Mouse (Mus musculus) hindbrain, embryonic 13.5 days (tissue): ENCODE measurements around the gene Acsl5. TPM values are rescaled to one million over a fixed set of nuclear protein-coding genes. Genes with fewer than 3 reads are reported as not detected.

Source experiments
- ATAC-seq: fragments of 200-750 bp; cut with Nextera tagmentation; 2 replicates; pipeline ENCODE4 v1.8.0; 2017; ENCODE audit warnings: moderate TSS enrichment; ENCODE audit not compliant: low FRiP score
- H3K27ac ChIP-seq: fragments of 300-500 bp; sonication (generic); 2 replicates; pipeline ENCODE4 v1.5.1; 2015; ENCODE audit warnings: inconsistent platforms, mild to moderate bottlenecking, moderate library complexity
- H3K27me3 ChIP-seq: fragments of 300-500 bp; sonication (generic); 2 replicates; pipeline ENCODE4 v1.6.1; 2015; ENCODE audit warnings: mild to moderate bottlenecking, inconsistent platforms
- H3K36me3 ChIP-seq: fragments of 300-500 bp; sonication (generic); 2 replicates; pipeline ENCODE4 v1.6.1; 2015; ENCODE audit warnings: mild to moderate bottlenecking, inconsistent platforms
- H3K4me1 ChIP-seq: fragments of 300-500 bp; sonication (generic); replicated peaks from 2 replicates; pipeline ENCODE4 v1.6.1; 2015; ENCODE audit warnings: inconsistent platforms
- H3K4me2 ChIP-seq: fragments of 300-500 bp; sonication (generic); 2 replicates; pipeline ENCODE4 v1.6.1; 2015; ENCODE audit warnings: inconsistent platforms, mild to moderate bottlenecking, moderate library complexity
- H3K4me3 ChIP-seq: fragments of 300-500 bp; sonication (generic); 2 replicates; pipeline ENCODE4 v1.5.1; 2015; ENCODE audit warnings: mild to moderate bottlenecking, inconsistent platforms
- H3K9ac ChIP-seq: fragments of 300-500 bp; sonication (generic); 2 replicates; pipeline ENCODE4 v1.6.1; 2015; ENCODE audit warnings: mild to moderate bottlenecking, inconsistent platforms
- H3K9me3 ChIP-seq: fragments of 300-500 bp; sonication (generic); 2 replicates; pipeline ENCODE4 v1.6.1; 2016; ENCODE audit warnings: inconsistent platforms
- WGBS: fragments of 180-500 bp; shearing (Covaris S2); methylation state at CpG from one replicate; pipeline ENCODE4 v1.1.7; 2015; 5-methylcytosine and 5-hydroxymethylcytosine counted together
- polyA plus RNA-seq: library from polyadenylated mRNA; unstranded; fragments of >200 nt; fragmentation: Nextera tagmentation; extraction: Ambion mirVana; gene quantifications from 2 replicates; pipeline ENCODE4 v1.2.1, GENCODE M21; 2015

Acsl5 gene
- 14.7 and 17.0 TPM in 2 replicates for polyA plus RNA-seq

DNA sequence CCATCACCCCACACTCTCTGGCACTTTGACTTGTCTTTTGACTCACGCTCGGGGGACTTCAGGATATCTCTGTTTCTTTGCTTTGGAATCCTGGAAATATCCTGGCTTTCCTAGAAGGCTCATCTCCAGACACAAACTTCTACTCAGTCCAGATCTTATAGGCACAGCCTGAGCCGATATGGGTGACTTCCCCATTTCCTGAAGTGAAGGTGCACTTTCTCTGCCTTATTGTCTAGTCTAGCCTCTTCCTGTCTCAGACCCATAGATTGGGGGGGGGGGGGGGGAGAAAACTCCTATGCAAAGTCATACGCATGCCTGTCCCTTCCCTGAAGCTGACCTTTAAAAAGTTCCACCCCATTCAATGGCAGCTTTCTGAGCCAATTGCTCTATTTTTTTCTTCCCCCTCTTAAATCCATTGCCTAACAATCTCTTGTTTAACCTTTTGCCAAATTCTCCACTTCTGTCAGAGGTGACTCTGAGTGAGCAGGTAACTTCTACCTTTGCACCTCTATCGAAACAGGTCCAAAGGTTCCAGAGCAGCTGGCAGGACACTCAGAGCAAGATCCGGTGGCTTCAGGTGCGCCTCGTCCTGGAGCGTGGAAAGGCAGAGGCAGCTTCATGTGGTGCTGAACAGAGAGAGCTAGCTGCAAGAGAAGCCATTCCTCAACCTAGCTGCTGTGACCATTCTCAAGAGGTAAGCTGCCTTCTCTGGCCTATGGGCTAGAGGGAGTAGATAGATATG, at the start of gene Acsl5:
Gene Acsl5 (plus strand): TSS at position 556 of the 742 bp plus-strand sequence.
- Histone ChIP-seq H3K9me3 (no peaks in the 10 kb centered on the region), H3K4me3 (no peak within 1 kb of the TSS), H3K4me1 (peaks cover 20% of the 10 kb centered on the region), H3K27me3 (no peaks in the 10 kb centered on the region), H3K9ac (no peak within 1 kb of the TSS), H3K27ac (no peak within 1 kb of the TSS), H3K36me3 (no peaks in the 10 kb centered on the region), H3K4me2 (no peak within 1 kb of the TSS)
- no peak for ATAC-seq
- 97% methylated on average over 9 of the region's 9 CpGs for WGBS

GRCm38 (mm10) chr19:55206482-55207138, 45.1 kb upstream of the Acsl5 start:
- 0 out of 2 replicates have a peak, but pooled peaks cover 3% of the 10 kb centered on the region for H3K9me3 ChIP-seq
- no peak overlapping the region for H3K4me3 ChIP-seq
- H3K36me3 ChIP-seq = no peaks in the 10 kb centered on the region
- H3K27me3 ChIP-seq = 0 out of 2 replicates have a peak, but pooled peaks cover 12% of the 10 kb centered on the region
- peak; percentile 32; the same call in 1 of the 2 replicates for ATAC-seq
- H3K9ac ChIP-seq = no peak overlapping the region
- no peak overlapping the region for H3K27ac ChIP-seq
- 39% methylated on average over 8 of the region's 8 CpGs for WGBS
- H3K4me2 ChIP-seq = no peak overlapping the region
- no peaks in the 10 kb centered on the region for H3K4me1 ChIP-seq

DNA sequence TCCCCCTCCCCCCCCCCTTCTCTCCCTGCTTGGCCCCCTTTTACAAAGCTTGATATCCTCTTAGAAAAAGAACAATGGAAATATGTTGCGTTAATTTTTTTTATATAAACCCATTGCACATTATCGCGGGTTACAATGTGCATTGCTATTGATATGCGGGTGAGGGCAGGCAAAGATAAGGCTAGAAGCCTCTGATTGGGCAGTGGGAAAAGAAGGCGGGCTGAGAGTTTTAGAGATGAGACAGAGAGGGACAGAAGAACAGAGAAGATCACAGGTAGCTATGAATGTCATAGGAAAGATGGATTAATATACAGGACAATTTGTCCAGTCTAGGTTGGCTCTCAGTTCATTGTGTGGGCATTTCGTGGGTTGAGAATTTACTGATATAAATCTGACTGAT, 44.5 kb upstream of the Acsl5 start:
- Histone ChIP-seq H3K27ac (no peak overlapping the region), H3K4me1 (no peaks in the 10 kb centered on the region), H3K27me3 (0 out of 2 replicates have a peak, but pooled peaks cover 12% of the 10 kb centered on the region), H3K36me3 (no peaks in the 10 kb centered on the region), H3K9ac (no peak overlapping the region), H3K4me2 (no peak overlapping the region), H3K9me3 (0 out of 2 replicates have a peak, but pooled peaks cover 3% of the 10 kb centered on the region), H3K4me3 (no peak overlapping the region)
- no peak for ATAC-seq
- 59% methylated on average over 6 of the region's 6 CpGs for WGBS

GRCm38 (mm10) chr19:55207746-55208538, 43.8 kb upstream of the Acsl5 start:
- no peak overlapping the region for H3K27ac ChIP-seq
- H3K9me3 ChIP-seq = 0 out of 2 replicates have a peak, but pooled peaks cover 3% of the 10 kb centered on the region
- no peak overlapping the region for H3K4me2 ChIP-seq
- 70% methylated on average over 25 of the region's 25 CpGs for WGBS
- H3K4me3 ChIP-seq = no peak overlapping the region
- H3K9ac ChIP-seq = no peak overlapping the region; the same call in 1 of the 2 replicates
- ATAC-seq = no peak
- H3K36me3 ChIP-seq = no peaks in the 10 kb centered on the region
- no peaks in the 10 kb centered on the region for H3K4me1 ChIP-seq
- 0 out of 2 replicates have a peak, but pooled peaks cover 12% of the 10 kb centered on the region for H3K27me3 ChIP-seq

GRCm38 (mm10) chr19:55208654-55209053, 43.1 kb upstream of the Acsl5 start:
- H3K4me3 ChIP-seq = no peak overlapping the region
- H3K9ac ChIP-seq = no peak overlapping the region
- 0 out of 2 replicates have a peak, but pooled peaks cover 12% of the 10 kb centered on the region for H3K27me3 ChIP-seq
- ATAC-seq = no peak
- H3K9me3 ChIP-seq = 0 out of 2 replicates have a peak, but pooled peaks cover 2% of the 10 kb centered on the region
- H3K36me3 ChIP-seq = no peaks in the 10 kb centered on the region
- H3K4me2 ChIP-seq = no peak overlapping the region
- no peaks in the 10 kb centered on the region for H3K4me1 ChIP-seq
- no peak overlapping the region for H3K27ac ChIP-seq
- WGBS = 79% methylated on average over 4 of the region's 4 CpGs

DNA sequence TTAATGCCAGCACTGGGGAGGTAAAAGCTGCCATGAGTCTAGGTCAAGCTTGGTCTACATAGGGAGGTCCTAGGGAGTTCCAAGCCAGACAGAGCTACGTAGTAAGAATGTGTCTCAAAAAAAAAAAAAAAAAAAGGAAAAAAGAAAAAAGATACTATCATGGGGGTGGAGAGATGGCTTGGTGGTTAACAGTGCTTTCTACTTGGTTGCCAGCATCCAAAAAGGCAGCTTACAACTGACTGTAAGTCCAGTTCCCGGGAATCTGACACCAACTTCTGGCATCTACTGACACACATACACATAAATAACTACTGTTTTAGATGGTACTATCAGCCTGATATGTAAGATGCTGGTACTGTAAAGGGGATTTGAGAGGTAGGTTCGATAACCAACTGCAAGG, 42.7 kb upstream of the Acsl5 start:
- Histone ChIP-seq H3K9me3 (no peaks in the 10 kb centered on the region), H3K4me2 (no peak overlapping the region), H3K27me3 (0 out of 2 replicates have a peak, but pooled peaks cover 12% of the 10 kb centered on the region), H3K4me3 (no peak overlapping the region), H3K9ac (no peak overlapping the region), H3K27ac (no peak overlapping the region), H3K4me1 (no peaks in the 10 kb centered on the region), H3K36me3 (no peaks in the 10 kb centered on the region)
- ATAC-seq = no peak
- WGBS = 90% methylated on average over 3 of the region's 3 CpGs

GRCm38 (mm10) chr19:55211698-55212097, 40.0 kb upstream of the Acsl5 start:
- Histone ChIP-seq H3K9me3 (no peaks in the 10 kb centered on the region), H3K36me3 (no peaks in the 10 kb centered on the region), H3K9ac (no peak overlapping the region), H3K27ac (no peak overlapping the region), H3K4me2 (no peak overlapping the region), H3K27me3 (0 out of 2 replicates have a peak, but pooled peaks cover 7% of the 10 kb centered on the region), H3K4me1 (no peaks in the 10 kb centered on the region), H3K4me3 (no peak overlapping the region)
- no peak for ATAC-seq
- WGBS = 97% methylated on average over 1 of the region's 1 CpGs

- Histone ChIP-seq H3K4me2 (no peak overlapping the region), H3K27me3 (no peaks in the 10 kb centered on the region), H3K4me3 (no peak overlapping the region), H3K9ac (no peak overlapping the region), H3K36me3 (no peaks in the 10 kb centered on the region), H3K9me3 (no peaks in the 10 kb centered on the region), H3K27ac (no peak overlapping the region), H3K4me1 (peaks cover 8% of the 10 kb centered on the region)
- 90% methylated on average over 12 of the region's 12 CpGs for WGBS
- no peak for ATAC-seq
Observed at GRCm38 (mm10) chr19:55213617-55214340, 38.0 kb upstream of the Acsl5 start.

DNA sequence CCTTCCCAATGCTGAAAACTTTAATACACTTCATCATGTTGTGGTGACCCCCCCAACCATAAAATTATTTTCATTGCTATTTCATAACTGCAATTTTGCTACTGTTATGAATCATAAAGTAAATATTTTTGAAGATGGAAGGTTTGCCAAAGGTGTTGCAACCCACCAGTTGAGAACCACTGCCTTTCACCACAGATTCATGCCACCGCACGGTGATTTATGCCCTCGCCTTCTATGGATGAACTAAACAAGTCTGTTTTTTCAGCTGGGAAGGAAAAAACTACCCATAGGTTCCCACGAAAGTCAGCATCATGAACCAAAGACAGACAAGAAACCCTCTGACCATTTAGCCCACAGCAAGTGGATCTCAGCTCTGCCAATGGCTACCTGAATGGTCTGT, 34.9 kb upstream of the Acsl5 start:
- H3K9me3 ChIP-seq = no peaks in the 10 kb centered on the region

DNA sequence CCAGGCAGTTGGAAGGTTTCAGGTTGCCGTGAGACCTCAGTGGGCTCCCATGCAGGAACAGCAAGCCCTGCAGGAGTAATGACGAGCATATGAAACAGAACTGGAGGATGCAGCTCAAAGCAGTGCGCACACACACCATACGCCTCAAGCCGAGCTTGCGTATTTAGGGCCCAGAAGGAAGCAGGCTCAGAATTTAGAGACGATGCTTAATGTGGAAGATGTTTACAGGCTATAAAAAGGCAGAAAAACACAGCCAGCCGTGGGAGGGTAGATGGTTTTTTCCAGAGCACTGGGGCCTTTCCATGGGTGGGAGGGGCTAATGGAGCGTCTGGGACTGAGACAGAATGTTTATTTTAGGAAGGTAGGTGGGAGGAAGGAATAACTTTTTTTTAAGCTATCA, 34.4 kb upstream of the Acsl5 start:
- 86% methylated on average over 9 of the region's 9 CpGs for WGBS

More for the DNA sequence above, 34.9 kb upstream of the Acsl5 start:
- H3K27ac ChIP-seq = no peak overlapping the region
- WGBS = 89% methylated on average over 4 of the region's 4 CpGs
- H3K36me3 ChIP-seq = no peaks in the 10 kb centered on the region
- H3K4me1 ChIP-seq = peaks cover 11% of the 10 kb centered on the region
- H3K9ac ChIP-seq = no peak overlapping the region
- H3K27me3 ChIP-seq = 0 out of 2 replicates have a peak, but pooled peaks cover 7% of the 10 kb centered on the region
- no peak overlapping the region for H3K4me3 ChIP-seq
- no peak overlapping the region for H3K4me2 ChIP-seq
- ATAC-seq = no peak

DNA sequence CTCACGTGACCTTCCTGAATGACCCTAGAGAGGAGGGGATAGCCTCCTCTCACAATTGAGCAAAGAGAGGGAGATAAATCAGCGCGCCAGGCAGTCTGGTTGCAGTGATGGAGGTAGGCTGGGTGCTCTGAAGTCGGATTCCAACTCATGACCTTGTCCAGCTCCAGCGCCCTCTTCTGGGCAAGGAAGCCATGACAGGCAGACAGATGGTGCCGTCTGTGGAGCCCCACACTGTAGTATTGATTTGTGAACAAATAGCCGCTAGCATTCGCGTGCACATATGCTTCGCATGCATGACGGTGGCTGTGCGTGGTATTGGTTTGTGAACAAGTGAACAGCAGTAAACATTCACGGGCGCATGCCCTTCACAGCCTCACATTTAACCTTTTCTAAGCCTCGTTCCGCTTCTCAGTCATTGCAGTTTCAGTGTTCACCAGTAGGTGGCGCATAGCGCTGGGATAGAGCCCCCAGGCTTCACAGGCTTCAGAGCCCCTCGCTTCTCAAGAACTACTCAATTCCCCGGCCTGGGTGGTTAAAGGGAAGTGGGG, 33.5 kb upstream of the Acsl5 start:
- Histone ChIP-seq H3K4me3 (peak overlapping the region; percentile 39), H3K27me3 (0 out of 2 replicates have a peak, but pooled peaks cover 7% of the 10 kb centered on the region), H3K9me3 (no peaks in the 10 kb centered on the region), H3K27ac (no peak overlapping the region), H3K36me3 (no peaks in the 10 kb centered on the region), H3K9ac (peak overlapping the region; percentile 63), H3K4me2 (peak overlapping the region; percentile 63), H3K4me1 (peaks cover 11% of the 10 kb centered on the region)
- 4% methylated on average over 20 of the region's 20 CpGs for WGBS
- peak; percentile 83 for ATAC-seq

More for the DNA sequence above, 34.4 kb upstream of the Acsl5 start:
- Histone ChIP-seq H3K4me1 (peaks cover 11% of the 10 kb centered on the region), H3K27ac (no peak overlapping the region), H3K36me3 (no peaks in the 10 kb centered on the region), H3K9me3 (no peaks in the 10 kb centered on the region), H3K4me2 (no peak overlapping the region), H3K4me3 (no peak overlapping the region), H3K27me3 (0 out of 2 replicates have a peak, but pooled peaks cover 7% of the 10 kb centered on the region), H3K9ac (no peak overlapping the region)
- no peak for ATAC-seq
